Comparison of ENCODE assay signal across 10 mouse cellular contexts in the genomic region with DNA sequence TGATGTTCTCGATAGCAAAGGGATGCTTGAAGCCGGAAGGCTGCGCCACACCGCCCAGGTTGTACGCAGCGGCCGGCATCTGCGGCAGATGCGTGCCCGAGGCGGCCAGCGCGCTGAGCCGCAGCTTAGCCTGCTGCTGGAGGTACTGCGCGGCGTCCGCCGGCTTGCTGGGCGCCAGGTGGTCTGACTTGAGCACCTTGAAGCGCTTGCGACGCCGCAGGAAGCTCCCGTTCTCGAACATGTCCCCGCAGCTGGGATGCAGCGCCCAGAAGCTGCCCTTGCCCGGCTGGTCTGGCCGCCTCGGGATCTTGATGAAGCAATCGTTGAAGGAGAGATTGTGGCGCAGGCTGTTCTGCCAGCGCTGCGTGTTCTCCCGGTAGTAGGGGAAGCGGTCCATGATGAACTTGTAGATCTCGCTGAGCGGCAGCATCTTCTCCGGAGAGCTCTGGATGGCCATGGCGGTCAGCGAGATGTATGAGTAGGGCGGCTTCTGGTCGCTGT. TPM values are rescaled to one million over a fixed set of nuclear protein-coding genes. Genes with fewer than 3 reads are reported as not detected.
DNase-seq lines count a peak whose midpoint lies in the region; ATAC-seq lines count a peak whose summit lies in the region.
"Had no signal": no experiment of that assay in that cellular context is flagged by ENCODE, and none has a peak within 500 bp of the region (broad histone marks: within the 10 kb centered on the region; RNA-seq: fewer than 3 reads in every experiment).

No protein-coding gene starts in this region.

- peak; percentile 9 to 21 for DNase-seq in lung, adult 18-20 months
- no peak for DNase-seq in lung, postnatal 10 days
- no peak for DNase-seq in embryonic facial prominence, embryonic 14.5 days (ENCODE audit: low spot score)
- peak; percentile 45 for DNase-seq in thymus, postnatal 0 days (ENCODE audit: low spot score)
- no peak for DNase-seq in cerebellum, adult 11 months
- DNase-seq in layer of hippocampus, postnatal 36 days: no peak
- DNase-seq: kidney, postnatal 36 days had no signal

- peak overlapping the region; percentile 10 for H3K4me3 ChIP-seq in embryonic facial prominence, embryonic 14.5 days (ENCODE audit: low read depth, low read length)
- peak overlapping the region; percentile 15; the same call in 1 of the 2 replicates for H3K4me3 ChIP-seq in limb, embryonic 13.5 days
- H3K4me3 ChIP-seq: erythroblast, embryonic 14.5 days had no signal

- peak overlapping the region; percentile 20; the same call in 1 of the 2 replicates for H3K4me2 ChIP-seq in embryonic facial prominence, embryonic 14.5 days (ENCODE audit: low read depth, low read length)
- H3K4me2 ChIP-seq in limb, embryonic 13.5 days (replicated peaks): peak overlapping the region; percentile 37

- no peaks in the 10 kb centered on the region for H3K9me3 ChIP-seq in embryonic facial prominence, embryonic 14.5 days (ENCODE audit: control insufficient read depth, low read length)
- no peaks in the 10 kb centered on the region for H3K9me3 ChIP-seq in limb, embryonic 13.5 days

- no peaks in the 10 kb centered on the region for H3K36me3 ChIP-seq in embryonic facial prominence, embryonic 14.5 days (ENCODE audit: control insufficient read depth, insufficient read depth, low read length)
- no peaks in the 10 kb centered on the region for H3K36me3 ChIP-seq in limb, embryonic 13.5 days

- no peaks in the 10 kb centered on the region for H3K4me1 ChIP-seq in embryonic facial prominence, embryonic 14.5 days (ENCODE audit: control insufficient read depth, insufficient read depth, low read length)
- H3K4me1 ChIP-seq in limb, embryonic 13.5 days: peaks cover 32% of the 10 kb centered on the region

- ATAC-seq in embryonic facial prominence, embryonic 14.5 days (ENCODE audit: low read depth): no peak
- ATAC-seq in limb, embryonic 13.5 days (ENCODE audit: low FRiP score, low read depth): no peak

- no peak overlapping the region for H3K27ac ChIP-seq in embryonic facial prominence, embryonic 14.5 days (replicated peaks; ENCODE audit: low read depth, low read length)
- no peak overlapping the region for H3K27ac ChIP-seq in limb, embryonic 13.5 days

- H3K27me3 ChIP-seq in embryonic facial prominence, embryonic 14.5 days (replicated peaks; ENCODE audit: control insufficient read depth, insufficient read depth, low read length): peaks cover 100% of the 10 kb centered on the region
- H3K27me3 ChIP-seq in limb, embryonic 13.5 days: peaks cover 99% of the 10 kb centered on the region

- WGBS in embryonic facial prominence, embryonic 14.5 days: under 1% methylated on average over 24 of the region's 44 CpGs
- under 1% methylated on average over 44 of the region's 44 CpGs for WGBS in limb, embryonic 13.5 days

- no peak overlapping the region for H3K9ac ChIP-seq in embryonic facial prominence, embryonic 14.5 days (ENCODE audit: low read depth, low read length)
- H3K9ac ChIP-seq in limb, embryonic 13.5 days: no peak overlapping the region

RNA-seq across cellular contexts. Expression of gene Foxb1, which starts 1.0 kb away (rescaled TPM):
- polyA plus RNA-seq in embryonic facial prominence, embryonic 14.5 days (2014; fragmentation: Nextera tagmentation; extraction: Ambion mirVana): not detected in 2 replicates
- 0.08 and 0.24 TPM in 2 replicates for polyA plus RNA-seq in limb, embryonic 13.5 days (2015; fragmentation: Nextera tagmentation; extraction: Ambion mirVana)
- polyA plus RNA-seq in thymus, postnatal 0 days (2015; fragmentation: Nextera tagmentation; extraction: Ambion mirVana): 0.51 and 0.70 TPM in 2 replicates
- not detected for total RNA-seq in layer of hippocampus, postnatal 36 days (2021)
- total RNA-seq: megakaryocyte progenitor cell, adult 5-6 weeks had no signal
- polyA plus RNA-seq: erythroblast, embryonic 14.5 days had no signal

Comparison
In these comparisons a context has a peak if more than half of its experiments do, and no peak if none do; other contexts are left out.
1. DNase-seq: peak in lung, adult 18-20 months (2 of 2) and thymus, postnatal 0 days (single experiment); none in lung, postnatal 10 days (single experiment), embryonic facial prominence, embryonic 14.5 days (single experiment), cerebellum, adult 11 months (single experiment) and layer of hippocampus, postnatal 36 days (0 of 2).